Mouse (Mus musculus): ENCODE measurements around the gene Olfr822. TPM values are rescaled to one million over a fixed set of nuclear protein-coding genes. Genes with fewer than 3 reads are reported as not detected.
"Not testable (repeated sequence)": the region's sequence is repeated elsewhere in the genome, so short reads cannot be mapped to it uniquely, and the experiment has no call there.

Olfr822 gene
- polyA plus RNA-seq (2012; rRNA removed), result not detected in 2 replicates

DNA sequence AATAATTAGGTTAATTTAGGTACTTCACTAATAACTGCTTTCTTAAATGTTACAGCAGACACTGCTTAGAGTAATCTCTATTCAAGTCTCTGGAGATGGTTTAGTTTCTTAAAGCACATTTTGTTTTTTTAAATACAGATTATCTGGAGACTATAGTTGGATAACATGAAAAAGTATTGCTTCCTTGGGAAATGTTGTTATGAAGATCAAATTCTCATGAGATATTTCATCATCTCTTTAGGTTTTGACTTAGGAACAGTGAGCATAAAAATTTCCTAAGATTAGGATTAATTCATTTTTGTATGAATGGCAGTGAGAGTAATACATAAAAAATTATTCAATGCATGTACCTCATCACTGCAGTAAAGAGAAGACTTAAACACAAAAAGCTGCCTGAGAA, at the start of gene Olfr822:
TSS of gene Olfr822 (plus strand) at position 301 of the 400 bp plus-strand sequence.
- Histone ChIP-seq H3K27me3 (ENCODE audit: control insufficient read depth, insufficient read depth, low read length) (no peaks in the 10 kb centered on the region), H3K4me3 (ENCODE audit: control insufficient read depth, low read depth, low read length) (no peak within 1 kb of the TSS), H3K27ac (ENCODE audit: control insufficient read depth, insufficient read depth, low read depth, low read length) (no peak within 1 kb of the TSS), H3K4me1 (ENCODE audit: control insufficient read depth, insufficient read depth, low read length) (no peaks in the 10 kb centered on the region), H3K36me3 (ENCODE audit: control insufficient read depth, insufficient read depth, low read length) (no peaks in the 10 kb centered on the region)
- TF ChIP-seq CTCF (IDR thresholded peaks at IDR 0.05; ENCODE audit: control insufficient read depth, insufficient read depth, insufficient replicate concordance, low read depth, low read length) (no peak), POLR2A (IDR thresholded peaks at IDR 0.05; ENCODE audit: control insufficient read depth, low read depth, low read length) (no peak)

- Histone ChIP-seq H3K27me3 (ENCODE audit: control insufficient read depth, insufficient read depth, low read length) (no peaks in the 10 kb centered on the region), H3K4me3 (ENCODE audit: control insufficient read depth, low read depth, low read length) (no peak within 1 kb of the TSS), H3K27ac (ENCODE audit: control insufficient read depth, insufficient read depth, low read depth, low read length) (no peak within 1 kb of the TSS), H3K36me3 (ENCODE audit: control insufficient read depth, insufficient read depth, low read length) (no peaks in the 10 kb centered on the region), H3K4me1 (ENCODE audit: control insufficient read depth, insufficient read depth, low read length) (no peaks in the 10 kb centered on the region)
- no peak for TF ChIP-seq CTCF (IDR thresholded peaks at IDR 0.05; ENCODE audit: control insufficient read depth, insufficient read depth, insufficient replicate concordance, low read depth, low read length)
Measured at GRCm38 (mm10) chr10:130030048-130030447, 41.0 kb upstream of the Olfr822 start, which contains the start of gene Olfr821. Gene Olfr821, plus strand, starts transcription at chr10:130030348.

- Histone ChIP-seq H3K27me3 (ENCODE audit: control insufficient read depth, insufficient read depth, low read length) (no peaks in the 10 kb centered on the region), H3K27ac (ENCODE audit: control insufficient read depth, insufficient read depth, low read depth, low read length) (no peak overlapping the region), H3K36me3 (ENCODE audit: control insufficient read depth, insufficient read depth, low read length) (no peaks in the 10 kb centered on the region), H3K4me3 (ENCODE audit: control insufficient read depth, low read depth, low read length) (no peak overlapping the region), H3K4me1 (ENCODE audit: control insufficient read depth, insufficient read depth, low read length) (no peaks in the 10 kb centered on the region)
- TF ChIP-seq CTCF (IDR thresholded peaks at IDR 0.05; ENCODE audit: control insufficient read depth, insufficient read depth, insufficient replicate concordance, low read depth, low read length), result no peak
- TF ChIP-seq POLR2A (IDR thresholded peaks at IDR 0.05; ENCODE audit: control insufficient read depth, low read depth, low read length), result no peak
Measured at GRCm38 (mm10) chr10:130037096-130037495, 33.9 kb upstream of the Olfr822 start.

DNA sequence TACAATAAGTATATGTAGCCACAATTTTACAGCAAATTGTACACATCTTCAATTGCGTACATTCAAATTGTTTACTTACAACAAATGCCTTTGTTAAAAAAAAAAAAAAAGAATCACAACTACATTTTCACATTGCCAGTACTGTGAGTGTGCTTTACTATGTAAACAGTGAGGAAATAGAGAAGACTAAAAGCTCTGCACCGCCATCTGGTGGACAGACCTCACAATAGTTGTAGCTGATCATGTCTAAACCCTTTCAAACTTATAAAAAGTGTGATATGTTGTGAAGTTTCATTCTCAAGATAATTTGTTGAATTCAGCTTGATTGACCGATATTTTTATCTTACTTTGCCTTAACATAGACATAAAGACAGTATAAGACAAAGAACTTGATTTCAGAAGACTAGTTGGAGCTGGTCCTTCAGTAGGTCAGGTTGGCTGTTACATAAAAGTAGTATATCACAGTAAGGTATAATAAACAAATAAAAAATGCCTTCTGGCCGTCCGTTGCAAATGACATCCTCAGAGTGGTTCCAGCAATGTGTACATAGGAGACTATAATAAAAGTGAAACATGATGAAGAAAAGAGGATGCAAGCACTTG, 21.9 kb downstream of the Olfr822 start:
- Histone ChIP-seq H3K27ac (ENCODE audit: control insufficient read depth, insufficient read depth, low read depth, low read length) (no peak overlapping the region), H3K36me3 (ENCODE audit: control insufficient read depth, insufficient read depth, low read length) (no peaks in the 10 kb centered on the region), H3K4me1 (ENCODE audit: control insufficient read depth, insufficient read depth, low read length) (no peaks in the 10 kb centered on the region), H3K27me3 (ENCODE audit: control insufficient read depth, insufficient read depth, low read length) (no peaks in the 10 kb centered on the region), H3K4me3 (ENCODE audit: control insufficient read depth, low read depth, low read length) (no peak overlapping the region)
- TF ChIP-seq POLR2A (IDR thresholded peaks at IDR 0.05; ENCODE audit: control insufficient read depth, low read depth, low read length), result no peak
- no peak for TF ChIP-seq CTCF (IDR thresholded peaks at IDR 0.05; ENCODE audit: control insufficient read depth, insufficient read depth, insufficient replicate concordance, low read depth, low read length)

GRCm38 (mm10) chr10:130096104-130096503, 25.1 kb downstream of the Olfr822 start:
- Histone ChIP-seq H3K27ac (ENCODE audit: control insufficient read depth, insufficient read depth, low read depth, low read length) (no peak overlapping the region), H3K27me3 (ENCODE audit: control insufficient read depth, insufficient read depth, low read length) (no peaks in the 10 kb centered on the region), H3K36me3 (ENCODE audit: control insufficient read depth, insufficient read depth, low read length) (no peaks in the 10 kb centered on the region), H3K4me3 (ENCODE audit: control insufficient read depth, low read depth, low read length) (no peak overlapping the region), H3K4me1 (ENCODE audit: control insufficient read depth, insufficient read depth, low read length) (no peaks in the 10 kb centered on the region)
- TF ChIP-seq POLR2A (IDR thresholded peaks at IDR 0.05; ENCODE audit: control insufficient read depth, low read depth, low read length), result no peak
- no peak for TF ChIP-seq CTCF (IDR thresholded peaks at IDR 0.05; ENCODE audit: control insufficient read depth, insufficient read depth, insufficient replicate concordance, low read depth, low read length)

- not testable (repeated sequence) for H3K4me1 ChIP-seq (ENCODE audit: control insufficient read depth, insufficient read depth, low read length); H3K27ac ChIP-seq (ENCODE audit: control insufficient read depth, insufficient read depth, low read depth, low read length); H3K4me3 ChIP-seq (ENCODE audit: control insufficient read depth, low read depth, low read length); H3K36me3 ChIP-seq (ENCODE audit: control insufficient read depth, insufficient read depth, low read length); H3K27me3 ChIP-seq (ENCODE audit: control insufficient read depth, insufficient read depth, low read length)
Measured at GRCm38 (mm10) chr10:130115283-130115682, 44.3 kb downstream of the Olfr822 start, which contains the start of gene Olfr823. Gene Olfr823, minus strand, starts transcription at chr10:130115383.

DNA sequence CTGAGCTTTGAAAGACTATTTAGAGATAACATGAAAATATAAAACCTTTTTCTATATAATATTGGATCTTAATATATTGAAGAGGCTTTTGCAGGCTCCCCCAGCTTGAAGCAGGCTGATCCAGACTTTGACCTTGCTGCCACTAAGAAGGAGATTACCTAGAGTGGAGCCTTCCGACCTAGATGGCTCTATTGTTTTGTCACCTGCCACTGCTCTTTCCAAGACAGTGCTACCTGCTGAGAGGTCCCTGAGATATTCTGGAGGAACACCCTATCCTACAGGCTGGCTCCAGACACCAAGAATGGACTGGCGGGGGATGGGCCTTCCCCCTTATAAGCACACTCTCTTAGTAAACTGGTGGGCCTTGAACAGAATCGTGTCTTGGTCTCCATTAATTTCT, 45.0 kb downstream of the Olfr822 start:
- H3K4me3 ChIP-seq (ENCODE audit: control insufficient read depth, low read depth, low read length); H3K27ac ChIP-seq (ENCODE audit: control insufficient read depth, insufficient read depth, low read depth, low read length); H3K27me3 ChIP-seq (ENCODE audit: control insufficient read depth, insufficient read depth, low read length); H3K4me1 ChIP-seq (ENCODE audit: control insufficient read depth, insufficient read depth, low read length); H3K36me3 ChIP-seq (ENCODE audit: control insufficient read depth, insufficient read depth, low read length): not testable (repeated sequence)

Other genes with a start within 250 kb of the Olfr822 start
- gene Olfr812, start 225.1 kb upstream of the Olfr822 start, polyA plus RNA-seq (2012; rRNA removed), result not detected in 2 replicates
- gene Olfr813, start 215.8 kb upstream of the Olfr822 start, polyA plus RNA-seq (2012; rRNA removed), result not detected in 2 replicates
- gene Olfr814, start 191.4 kb upstream of the Olfr822 start, polyA plus RNA-seq (2012; rRNA removed), result not detected in 2 replicates
- not detected in 2 replicates for gene Olfr815, start 165.3 kb upstream of the Olfr822 start, polyA plus RNA-seq (2012; rRNA removed)
- gene Olfr816, start 155.6 kb upstream of the Olfr822 start, polyA plus RNA-seq (2012; rRNA removed), result not detected in 2 replicates
- gene Olfr818, start 122.1 kb upstream of the Olfr822 start, polyA plus RNA-seq (2012; rRNA removed), result not detected in 2 replicates
- not detected in 2 replicates for gene Olfr819, start 103.9 kb upstream of the Olfr822 start, polyA plus RNA-seq (2012; rRNA removed)
- not detected in 2 replicates for gene Olfr247, start 95.1 kb upstream of the Olfr822 start, polyA plus RNA-seq (2012; rRNA removed)
- not detected in 2 replicates for gene Gm10310, start 86.1 kb upstream of the Olfr822 start, polyA plus RNA-seq (2012; rRNA removed)
- gene Olfr820, start 58.6 kb upstream of the Olfr822 start, polyA plus RNA-seq (2012; rRNA removed), result not detected in 2 replicates
- not detected in 2 replicates for gene Olfr821, start 40.9 kb upstream of the Olfr822 start, polyA plus RNA-seq (2012; rRNA removed)
- gene Olfr823, start 44.2 kb downstream of the Olfr822 start, polyA plus RNA-seq (2012; rRNA removed), result not detected in 2 replicates
- gene Olfr824, start 58.8 kb downstream of the Olfr822 start, polyA plus RNA-seq (2012; rRNA removed), result not detected in 2 replicates
- gene Olfr825, start 95.6 kb downstream of the Olfr822 start, polyA plus RNA-seq (2012; rRNA removed), result not detected in 2 replicates
- not detected in 2 replicates for gene Olfr826, start 113.0 kb downstream of the Olfr822 start, polyA plus RNA-seq (2012; rRNA removed)
- not detected in 2 replicates for gene Olfr827, start 143.2 kb downstream of the Olfr822 start, polyA plus RNA-seq (2012; rRNA removed)
- not detected in 2 replicates for gene Neurod4, start 209.0 kb downstream of the Olfr822 start, polyA plus RNA-seq (2012; rRNA removed)